Mouse (Mus musculus) adrenal gland, postnatal 36 days (tissue): ENCODE measurements around the gene Gmnn. TPM values are rescaled to one million over a fixed set of nuclear protein-coding genes. Genes with fewer than 3 reads are reported as not detected.

ENCODE experiments used
- DNase-seq, 2 experiments: peaks; one replicate each; pipeline ENCODE4 v3.0.0; 2021; ENCODE audit warnings: mixed read lengths in 1 of 2
- total RNA-seq, 2 experiments: library from RNA; stranded (reverse); gene quantifications; 2 replicates each; pipeline ENCODE4 v1.2.3; 2021

The Gmnn gene
- total RNA-seq, 2 experiments from 2014 or later, result 10.7 to 12.2 TPM

GRCm38 (mm10) chr13:24710968-24711367 lies 50.8 kb downstream of the Gmnn start:
- no peak for DNase-seq

GRCm38 (mm10) chr13:24709656-24710396 lies 51.9 kb downstream of the Gmnn start:
- DNase-seq, result no peak

GRCm38 (mm10) chr13:24702128-24702527 lies 59.6 kb downstream of the Gmnn start:
- DNase-seq, result no peak

Other genes starting within 250 kb of the Gmnn start
- 1 to 10 TPM; 2.6 to 4.2 TPM for gene Ripor2, start 179.7 kb downstream of the Gmnn start, total RNA-seq
- not detected for gene Armh2, start 20.7 kb downstream of the Gmnn start, total RNA-seq
- 100 to 1,000 TPM; 226 to 236 TPM for gene BC005537, start 39.7 kb upstream of the Gmnn start, total RNA-seq
- gene Acot13, start 69.6 kb upstream of the Gmnn start, total RNA-seq, result 10 to 100 TPM; 68.0 to 91.6 TPM
- 10 to 100 TPM; 22.6 to 23.5 TPM for gene Tdp2, start 69.8 kb upstream of the Gmnn start, total RNA-seq
- under 1 TPM; 0.46 to 0.70 TPM for gene D130043K22Rik, start 83.2 kb upstream of the Gmnn start, total RNA-seq
- 10 to 100 TPM; 12.7 to 18.4 TPM for gene Aldh5a1, start 175.7 kb upstream of the Gmnn start, total RNA-seq
- 1 to 10 TPM; 2.8 to 3.7 TPM for gene Gpld1, start 181.2 kb upstream of the Gmnn start, total RNA-seq